Mouse (Mus musculus): ENCODE results near the gene Slc5a6.

DNA sequence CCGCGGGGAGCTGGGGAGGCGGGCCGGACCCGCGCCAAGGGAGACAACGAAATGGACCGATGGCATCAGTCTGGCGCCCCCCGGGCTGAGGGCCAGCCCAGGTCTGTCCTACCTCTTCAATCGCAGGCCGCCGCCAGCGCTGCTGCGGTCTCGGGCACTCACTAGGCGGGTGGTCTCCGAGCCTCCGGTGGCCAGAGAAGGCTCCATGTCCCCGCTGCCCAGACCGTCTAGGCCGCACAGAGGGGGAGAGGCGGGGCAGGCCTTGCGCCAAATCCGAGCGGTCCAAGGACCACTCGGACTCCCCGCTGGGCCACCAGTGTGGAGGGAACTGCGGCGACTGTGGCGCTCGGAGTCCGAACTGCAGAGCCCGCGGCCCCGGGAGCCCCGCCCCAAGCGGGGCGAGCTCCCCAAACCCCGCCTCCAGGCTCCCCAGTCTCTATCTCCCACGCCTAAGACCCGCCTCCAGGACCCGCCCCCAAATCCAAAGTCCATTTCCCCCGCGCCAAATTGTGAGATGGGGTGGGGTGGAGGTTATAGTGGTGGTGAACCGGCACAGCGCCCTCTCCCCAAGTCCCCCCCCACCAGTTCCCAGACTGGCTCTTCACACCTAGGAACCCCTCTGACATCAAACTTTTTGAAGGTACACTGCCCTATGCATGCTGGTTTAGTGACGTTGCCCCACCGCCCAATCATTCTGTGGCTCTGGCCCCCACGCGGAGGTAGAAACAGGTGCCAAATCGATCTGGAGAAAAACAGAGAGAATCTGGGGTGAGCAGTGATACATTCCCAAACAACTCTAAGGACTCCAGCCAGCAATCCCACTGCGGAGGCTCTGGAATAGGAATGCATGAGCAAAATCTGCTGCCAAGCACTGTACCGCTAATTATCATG is 44.7 kb upstream of the Slc5a6 start:
- TF ChIP-seq CTCF (IDR thresholded peaks at IDR 0.05; ENCODE audit: low read depth, low read length) (no peak), POLR2A (IDR thresholded peaks at IDR 0.05; ENCODE audit: borderline replicate concordance, low read depth, low read length) (no peak)
